Mouse (Mus musculus) effector memory CD4-positive, alpha-beta T cell, adult 7 months (primary cell): ENCODE data around the gene Spata21. TPM values are rescaled to one million over a fixed set of nuclear protein-coding genes. Genes with fewer than 3 reads are reported as not detected.

ENCODE experiments used
- polyA plus RNA-seq: library from polyadenylated mRNA; unstranded; fragments of 100-300 nt; shearing (Covaris generic); gene quantifications from one replicate; pipeline ENCODE4 v1.2.1, GENCODE M21; 2017

The Spata21 gene
- polyA plus RNA-seq: 0.60 TPM

GRCm38 (mm10) chr4:141088033-141088432, at the start of gene Spata21:
Gene Spata21, plus strand, starts transcription at chr4:141088333.

GRCm38 (mm10) chr4:141060426-141061301, 27.5 kb upstream of the Spata21 start, which contains the start of gene Crocc:
Gene Crocc, minus strand, starts transcription at chr4:141060550.

GRCm38 (mm10) chr4:141077681-141078509, 10.2 kb upstream of the Spata21 start, which contains the start of gene Necap2:
Gene Necap2, minus strand, starts transcription at chr4:141078357.

GRCm38 (mm10) chr4:141139116-141139970, 51.2 kb downstream of the Spata21 start, which contains the start of gene Szrd1:
Gene Szrd1, minus strand, starts transcription at chr4:141139775.

GRCm38 (mm10) chr4:141147112-141148008, 59.2 kb downstream of the Spata21 start, which contains the start of gene Fbxo42:
Gene Fbxo42, plus strand, starts transcription at chr4:141147913.

Other genes with a start within 250 kb of the Spata21 start
- gene Padi1, start 242.6 kb upstream of the Spata21 start, polyA plus RNA-seq: not detected
- gene Padi2, start 182.0 kb upstream of the Spata21 start, polyA plus RNA-seq: 15.8 TPM
- gene Sdhb, start 127.1 kb upstream of the Spata21 start, polyA plus RNA-seq: 159 TPM
- 27.3 TPM for gene Atp13a2, start 101.5 kb upstream of the Spata21 start, polyA plus RNA-seq
- gene Mfap2, start 77.9 kb upstream of the Spata21 start, polyA plus RNA-seq: not detected
- 3.8 TPM for gene Crocc, start 27.8 kb upstream of the Spata21 start, polyA plus RNA-seq
- 131 TPM for gene Necap2, start 10.0 kb upstream of the Spata21 start, polyA plus RNA-seq
- gene Szrd1, start 51.4 kb downstream of the Spata21 start, polyA plus RNA-seq: 54.4 TPM
- 26.0 TPM for gene Fbxo42, start 59.6 kb downstream of the Spata21 start, polyA plus RNA-seq
- gene Rsg1, start 125.6 kb downstream of the Spata21 start, polyA plus RNA-seq: 1.6 TPM
- gene Arhgef19, start 151.2 kb downstream of the Spata21 start, polyA plus RNA-seq: 0.22 TPM
- gene Epha2, start 212.9 kb downstream of the Spata21 start, polyA plus RNA-seq: not detected